Mouse (Mus musculus) liver, embryonic 14.5 days (tissue): ENCODE data around the gene Ccdc51.

Source experiments
- CTCF ChIP-seq: IDR thresholded peaks from 2 replicates; pipeline ENCODE4 v1.5.1; 2016; ENCODE audit warnings: antibody characterized with exemption, low read depth, control low read depth
- EP300 ChIP-seq: IDR thresholded peaks from 2 replicates; pipeline ENCODE4 v1.6.1; 2016; ENCODE audit warnings: antibody characterized with exemption, low read depth

DNA sequence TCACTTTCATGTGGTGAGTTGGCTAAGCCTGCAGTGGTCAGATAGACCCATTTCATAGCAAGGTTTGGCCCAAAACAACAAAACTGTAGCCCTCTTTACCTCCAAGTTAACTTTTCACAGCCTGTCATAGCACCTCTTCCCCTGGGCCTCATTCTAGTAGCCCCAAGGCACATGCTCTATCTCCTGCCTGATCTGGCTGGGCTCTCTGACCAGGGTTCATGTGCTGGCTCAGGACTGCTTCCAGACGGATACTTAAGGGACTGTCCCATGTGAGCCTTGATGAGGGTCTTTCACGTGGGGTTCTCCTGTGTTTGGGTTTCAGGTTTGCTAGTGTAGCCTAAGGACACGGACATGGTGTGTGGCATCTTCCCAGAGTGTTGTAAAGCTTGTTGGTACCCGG is 42.6 kb upstream of the Ccdc51 start:
- TF ChIP-seq EP300 (no peak), CTCF (no peak)
